Mouse (Mus musculus) MEL (cell line): ENCODE results near the gene Harbi1.

Experiments
- CHD2 ChIP-seq: IDR thresholded peaks from 2 replicates; pipeline ENCODE4 v1.6.1; 2011; ENCODE audit warnings: low read length, improper control_type of control experiment
- EP300 ChIP-seq, 2 experiments: IDR thresholded peaks; 2 replicates each; pipeline ENCODE4 v1.6.1; 2011; ENCODE audit warnings: improper control_type of control experiment in 2 of 2, low read length in 2 of 2, low read depth in 1 of 2, mild to moderate bottlenecking in 1 of 2
- GATA1 ChIP-seq: IDR thresholded peaks from 2 replicates; pipeline ENCODE4 v1.6.1; 2011; ENCODE audit warnings: low read depth, low read length, improper control_type of control experiment
- MAX ChIP-seq: IDR thresholded peaks from 2 replicates; pipeline ENCODE4 v1.6.1; 2011; ENCODE audit warnings: low read length, improper control_type of control experiment

- no peak for TF ChIP-seq EP300 (IDR thresholded peaks at IDR 0.05; ENCODE audit: low read depth in 1 of 2, low read length in 2 of 2)
- TF ChIP-seq GATA1, result no peak
- TF ChIP-seq CHD2, result no peak
- no peak for TF ChIP-seq MAX
Measured at GRCm38 (mm10) chr2:91676420-91676819, 34.2 kb upstream of the Harbi1 start.
